Mouse (Mus musculus): ENCODE measurements around the gene 2010300C02Rik.

The 2010300C02Rik gene

GRCm38 (mm10) chr1:37711082-37711481 lies 8.8 kb downstream of the 2010300C02Rik start:
- DNase-seq, result no peak

DNA sequence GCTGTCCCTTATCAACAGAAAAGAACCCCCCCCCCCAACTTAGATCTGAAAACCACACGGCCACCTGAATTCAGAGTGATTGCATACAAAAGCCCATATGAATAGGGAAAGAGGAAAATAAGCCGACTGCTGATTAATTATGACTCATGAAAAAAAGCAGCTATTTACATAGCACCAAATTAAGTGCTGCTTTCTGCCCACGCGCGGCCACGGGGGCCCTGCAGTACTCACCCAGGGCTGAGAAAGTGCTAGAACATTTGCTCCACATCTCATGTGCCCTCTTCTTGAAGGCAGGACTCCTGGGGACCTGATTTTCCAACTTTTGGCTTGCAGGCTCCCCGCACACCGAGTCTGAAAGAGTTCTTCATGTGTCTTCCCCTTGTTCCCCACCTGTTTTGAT lies 10.1 kb downstream of the 2010300C02Rik start:
- DNase-seq, result no peak

GRCm38 (mm10) chr1:37708270-37708955 lies 11.5 kb downstream of the 2010300C02Rik start:
- no peak for DNase-seq

- DNase-seq, result no peak
These were observed 17.6 kb downstream of the 2010300C02Rik start for GRCm38 (mm10) chr1:37702326-37702725.

DNA sequence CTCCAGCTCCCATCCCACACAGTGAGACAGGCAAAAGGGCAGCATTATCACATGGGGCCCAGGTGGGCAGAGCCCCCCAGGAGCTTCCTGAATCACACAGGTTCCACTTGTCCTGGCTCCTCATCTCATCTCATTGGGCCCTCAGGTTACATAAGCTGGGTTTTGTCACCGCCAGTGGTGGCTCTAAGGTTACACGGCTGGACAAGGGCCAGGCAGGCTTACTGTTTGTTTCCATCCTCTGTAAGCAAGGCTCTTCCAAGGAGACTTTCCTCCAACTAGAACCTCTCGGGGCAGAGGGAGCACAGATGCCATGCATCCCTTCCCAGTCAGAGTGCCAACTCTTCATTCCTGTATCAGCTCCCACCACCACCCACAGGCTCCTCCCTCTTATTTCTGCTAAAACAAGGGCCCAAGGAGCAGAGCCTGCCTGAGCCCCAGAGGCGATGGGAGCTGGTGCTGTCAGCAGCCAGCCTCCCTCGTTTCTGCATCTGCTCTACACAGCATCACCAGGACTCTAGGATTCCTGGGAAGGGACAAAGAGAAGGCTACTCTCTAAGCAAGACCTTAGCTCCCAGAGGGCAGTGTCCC lies 20.9 kb downstream of the 2010300C02Rik start:
- DNase-seq, result no peak

- DNase-seq, result no peak
These were observed 21.6 kb downstream of the 2010300C02Rik start for GRCm38 (mm10) chr1:37698186-37698839.

DNA sequence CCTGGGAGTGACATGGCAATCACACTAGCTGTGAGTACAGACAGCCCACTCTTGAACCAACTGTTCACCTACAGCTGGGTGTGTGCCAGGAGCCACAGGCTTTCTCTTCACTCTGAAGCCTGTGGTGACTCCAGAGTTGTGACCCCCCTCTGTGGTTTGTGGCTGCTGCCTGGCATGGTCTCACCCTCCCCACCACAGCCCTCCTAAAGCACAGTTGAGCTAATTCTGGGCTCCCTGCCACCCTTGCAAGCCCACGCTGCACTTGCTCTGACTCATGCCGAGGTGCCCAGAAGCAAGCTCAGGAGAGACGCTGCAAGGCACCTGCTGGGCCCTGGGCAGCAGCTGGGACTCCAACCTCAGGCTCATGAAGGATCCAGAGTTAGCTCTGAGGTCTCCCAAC lies 23.0 kb downstream of the 2010300C02Rik start:
- DNase-seq, result peak; percentile 61 to 69

- DNase-seq, result no peak
These were observed 24.2 kb downstream of the 2010300C02Rik start for GRCm38 (mm10) chr1:37695732-37696131.

- DNase-seq, result no peak
These were observed 25.5 kb downstream of the 2010300C02Rik start for GRCm38 (mm10) chr1:37694417-37694816.

DNA sequence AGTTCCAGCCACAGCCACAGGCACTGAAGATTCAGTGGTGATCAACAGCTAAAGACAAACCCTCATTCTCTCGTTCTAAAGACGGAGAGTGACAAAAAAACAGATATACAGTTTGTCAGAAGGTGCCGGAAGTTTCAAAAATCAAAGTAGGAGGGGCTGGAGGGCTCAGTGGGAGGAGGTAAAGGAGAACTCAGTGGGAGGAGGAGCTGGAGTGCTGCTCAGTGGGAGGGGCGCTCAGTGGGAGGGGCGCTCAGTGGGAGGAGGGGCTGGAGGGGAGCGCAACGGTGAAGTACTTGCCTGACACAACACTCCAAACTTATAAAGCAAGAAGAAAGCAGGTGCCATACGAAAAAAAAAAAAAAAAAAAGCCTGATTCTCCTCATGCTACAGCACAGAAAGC lies 28.7 kb downstream of the 2010300C02Rik start:
- peak; percentile 74 to 76 for DNase-seq

GRCm38 (mm10) chr1:37690665-37691064 lies 29.2 kb downstream of the 2010300C02Rik start:
- no peak for DNase-seq

GRCm38 (mm10) chr1:37689730-37690129 lies 30.2 kb downstream of the 2010300C02Rik start:
- DNase-seq, result no peak

DNA sequence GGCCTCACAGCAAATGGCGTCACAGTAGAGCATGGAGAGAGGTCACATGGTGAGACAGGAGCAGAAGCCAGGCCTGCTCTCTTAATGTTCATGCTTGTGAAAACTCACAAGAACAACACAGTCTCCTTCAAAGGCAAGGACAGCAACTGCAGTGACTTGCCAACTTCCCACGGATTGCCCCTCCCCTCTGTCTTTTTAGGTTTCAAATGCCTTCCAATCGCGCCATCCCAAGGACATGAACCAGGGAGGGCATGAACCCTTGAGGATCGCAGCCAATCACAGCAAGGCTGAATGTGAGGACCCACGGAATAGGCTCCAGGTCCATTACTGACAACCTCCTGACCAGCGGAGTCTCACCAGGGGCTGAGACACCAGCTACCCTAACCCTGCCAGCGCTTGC lies 31.5 kb downstream of the 2010300C02Rik start:
- no peak for DNase-seq

GRCm38 (mm10) chr1:37687515-37687914 lies 32.4 kb downstream of the 2010300C02Rik start:
- no peak for DNase-seq

- DNase-seq, result no peak
These were observed 32.9 kb downstream of the 2010300C02Rik start for GRCm38 (mm10) chr1:37686953-37687441.

- DNase-seq, result peak; percentile 50 to 58
These were observed 41.4 kb downstream of the 2010300C02Rik start for GRCm38 (mm10) chr1:37678327-37679123.

DNA sequence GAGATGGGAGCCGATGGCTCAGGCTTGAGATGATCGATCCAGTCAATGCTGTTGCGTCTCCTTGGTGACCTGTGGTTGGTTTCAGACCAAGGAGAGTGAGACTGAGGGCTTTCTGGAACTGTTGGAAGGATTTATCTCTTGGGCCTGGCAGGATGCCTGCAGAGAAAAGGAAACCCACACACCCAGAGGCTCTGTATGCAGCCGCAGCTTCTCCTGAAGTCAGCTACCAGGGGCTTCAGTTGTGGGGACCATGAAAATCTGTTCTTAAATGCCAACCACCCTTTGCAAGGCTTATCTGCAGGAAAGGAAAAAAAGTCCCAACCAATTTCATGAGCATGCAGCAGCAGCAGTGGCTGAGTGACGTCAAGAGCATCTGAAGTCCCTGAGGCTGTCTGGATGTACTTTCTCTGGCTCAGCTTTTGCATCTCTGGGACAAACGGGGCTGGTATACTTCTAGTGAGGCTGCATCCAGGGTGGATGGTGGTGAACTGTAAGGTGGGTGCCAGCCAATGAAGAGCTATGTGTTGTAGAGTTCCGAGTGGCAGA lies 42.8 kb downstream of the 2010300C02Rik start:
- no peak for DNase-seq

DNA sequence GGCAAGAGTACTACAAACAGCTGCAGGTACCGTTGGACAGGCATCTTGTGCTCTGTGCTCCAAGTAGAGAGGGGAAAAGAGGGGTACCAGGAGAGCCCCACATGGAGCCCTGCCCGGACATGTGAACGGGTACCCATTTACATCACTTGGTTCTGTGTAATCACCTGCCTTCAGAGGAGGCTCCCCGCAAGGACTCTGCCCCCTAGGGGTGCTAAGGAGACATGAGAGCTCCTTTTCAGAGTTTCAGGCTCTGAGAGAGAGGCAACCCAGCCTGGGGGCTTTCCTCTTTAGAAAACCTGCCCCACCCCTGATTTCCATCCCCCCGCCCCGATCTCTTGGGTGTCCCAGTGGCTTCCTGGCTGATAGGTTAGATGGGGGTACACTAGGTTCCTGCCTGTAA lies 44.4 kb downstream of the 2010300C02Rik start:
- DNase-seq, result no peak

DNA sequence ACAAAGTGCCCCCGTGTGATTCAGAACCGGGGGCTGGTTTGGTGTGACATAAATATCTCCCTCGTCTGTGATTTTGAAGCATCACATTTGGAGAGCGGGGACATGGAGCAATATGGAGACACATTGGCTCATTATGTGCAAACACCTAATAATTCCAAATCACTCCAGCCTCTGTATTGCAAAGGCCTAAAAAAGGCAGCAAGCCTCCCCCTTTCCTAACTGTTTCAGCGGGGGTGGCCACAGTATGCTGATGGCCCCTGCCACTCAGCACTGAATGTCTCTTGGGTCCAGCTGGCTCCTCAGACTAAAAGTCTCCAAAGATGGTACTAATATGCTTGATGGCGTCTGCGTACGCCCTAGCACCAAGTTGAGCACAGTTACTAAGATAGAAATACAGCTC lies 45.6 kb downstream of the 2010300C02Rik start:
- no peak for DNase-seq

DNA sequence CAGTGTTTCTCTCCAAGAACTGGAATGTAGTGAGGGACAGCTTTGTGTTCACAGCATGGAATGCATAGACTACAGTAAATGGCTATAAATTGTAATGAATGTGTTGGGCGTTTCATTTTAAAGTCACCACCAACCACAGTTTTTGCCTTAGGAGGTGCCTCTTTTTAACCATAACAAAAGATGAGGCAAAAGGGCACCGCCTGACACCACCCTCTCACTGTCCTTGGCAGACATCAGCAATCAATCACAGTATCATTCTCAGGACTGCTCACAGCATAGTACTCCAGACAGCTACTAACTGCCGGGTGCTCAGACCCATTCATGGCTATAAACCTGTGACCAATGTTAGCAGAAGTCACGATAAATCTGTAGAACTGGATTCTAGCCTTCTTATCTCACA lies 48.6 kb downstream of the 2010300C02Rik start:
- DNase-seq, result no peak

GRCm38 (mm10) chr1:37667386-37667785 lies 52.5 kb downstream of the 2010300C02Rik start:
- no peak for DNase-seq

DNA sequence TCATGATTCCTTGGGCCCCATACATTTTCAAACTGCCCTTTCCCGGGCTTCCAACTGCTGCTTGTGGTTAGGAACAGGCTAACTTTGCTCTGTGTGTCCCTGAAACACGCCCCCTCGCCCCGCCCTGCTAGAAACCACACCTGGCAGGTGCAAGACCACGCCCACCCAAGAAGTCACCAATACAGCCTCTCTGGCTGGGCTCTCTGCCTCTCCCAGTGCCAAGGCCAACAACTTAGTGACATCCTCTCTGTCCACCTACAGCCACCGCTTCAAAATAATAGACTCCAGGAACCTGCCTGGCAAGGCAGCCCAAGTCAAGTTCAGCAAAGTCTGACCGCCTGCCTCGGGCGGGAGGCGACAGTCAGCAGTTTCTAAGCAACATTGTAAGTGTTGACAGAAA lies 53.3 kb downstream of the 2010300C02Rik start:
- DNase-seq, result no peak

Data from thymus, adult 18-20 months (tissue).